Mouse (Mus musculus) left cerebral cortex, adult 8-10 months (tissue): ENCODE measurements around the gene Trpm8. TPM values are rescaled to one million over a fixed set of nuclear protein-coding genes. Genes with fewer than 3 reads are reported as not detected.

Experiments
- DNase-seq, 2 experiments: peaks; one replicate each; pipeline ENCODE4 v3.0.0; 2022; ENCODE audit warnings: low spot score in 2 of 2
- total RNA-seq, 4 experiments: library from RNA; stranded (reverse); gene quantifications; 2 replicates each; pipeline ENCODE4 v1.2.4; 2022

Trpm8 gene
- total RNA-seq, 4 experiments from 2014 or later, result 0.08 to 0.28 (median 0.16) TPM

DNA sequence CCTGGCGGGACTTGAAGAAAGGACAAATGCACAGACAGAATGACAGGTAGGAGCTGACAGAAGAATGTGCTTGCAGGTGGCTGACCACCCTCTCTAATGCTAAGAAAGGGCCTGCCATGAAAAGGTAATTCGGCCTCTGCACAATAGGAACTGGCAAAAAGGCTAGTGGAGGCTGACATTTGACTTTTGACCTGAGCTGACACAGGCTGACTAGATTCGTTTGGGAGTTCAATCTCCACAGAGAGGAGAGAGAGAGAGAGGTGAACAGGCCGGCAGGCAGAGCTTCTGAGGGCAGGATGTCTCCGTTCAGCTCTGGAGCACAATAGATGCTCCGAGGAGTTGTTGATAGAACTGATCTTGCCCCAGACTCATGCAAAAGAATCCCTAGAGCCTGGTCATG is 31.1 kb upstream of the Trpm8 start:
- DNase-seq, result no peak

GRCm38 (mm10) chr1:88247660-88248059 is 29.8 kb upstream of the Trpm8 start:
- no peak for DNase-seq

GRCm38 (mm10) chr1:88248658-88249057 is 28.8 kb upstream of the Trpm8 start:
- no peak for DNase-seq

- no peak for DNase-seq
Measured at GRCm38 (mm10) chr1:88249596-88249995, 27.9 kb upstream of the Trpm8 start.

DNA sequence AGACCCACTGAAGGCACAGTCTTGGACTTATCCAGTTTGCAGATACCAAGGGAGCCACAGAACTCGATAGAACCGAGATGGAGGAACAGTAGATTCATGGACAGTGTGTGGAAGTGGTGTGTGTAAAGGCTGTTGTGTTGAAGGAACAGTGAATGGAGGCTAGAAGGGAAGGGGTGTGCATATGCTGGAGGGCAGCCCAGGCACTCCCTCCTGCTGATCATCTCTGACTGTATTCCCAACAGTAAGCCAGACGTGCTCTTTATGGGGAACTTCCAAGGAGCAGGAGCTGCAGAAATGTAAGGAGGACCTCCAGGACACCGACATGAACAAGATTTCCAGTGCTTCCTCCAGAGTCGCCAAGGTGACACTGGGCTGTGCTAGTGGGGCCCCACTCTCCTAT is 27.4 kb upstream of the Trpm8 start:
- DNase-seq, result no peak

- no peak for DNase-seq
Measured at GRCm38 (mm10) chr1:88253106-88253505, 24.4 kb upstream of the Trpm8 start.

- DNase-seq, result no peak
Measured at GRCm38 (mm10) chr1:88253540-88253939, 23.9 kb upstream of the Trpm8 start.

GRCm38 (mm10) chr1:88254793-88255465 is 22.5 kb upstream of the Trpm8 start:
- no peak for DNase-seq

DNA sequence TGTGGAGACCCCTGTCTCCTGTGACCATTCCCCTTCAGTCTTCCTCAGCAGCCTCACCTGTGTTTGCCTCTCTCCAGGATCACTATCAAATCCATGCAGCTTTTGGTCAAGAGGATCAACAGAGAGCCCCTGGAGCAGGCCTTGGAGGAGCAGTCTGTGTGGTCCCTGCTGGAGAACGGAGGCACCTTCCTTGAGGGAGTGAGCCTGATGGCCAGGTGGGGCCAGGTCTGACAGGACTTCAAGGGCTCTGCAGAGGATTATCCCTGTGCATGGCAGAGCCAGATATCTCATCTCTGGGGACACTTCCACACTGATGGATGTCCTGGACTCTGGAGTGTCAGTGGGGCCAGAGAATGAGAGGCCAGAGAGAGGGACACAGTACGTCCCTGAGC is 22.0 kb upstream of the Trpm8 start:
- DNase-seq, result no peak

DNA sequence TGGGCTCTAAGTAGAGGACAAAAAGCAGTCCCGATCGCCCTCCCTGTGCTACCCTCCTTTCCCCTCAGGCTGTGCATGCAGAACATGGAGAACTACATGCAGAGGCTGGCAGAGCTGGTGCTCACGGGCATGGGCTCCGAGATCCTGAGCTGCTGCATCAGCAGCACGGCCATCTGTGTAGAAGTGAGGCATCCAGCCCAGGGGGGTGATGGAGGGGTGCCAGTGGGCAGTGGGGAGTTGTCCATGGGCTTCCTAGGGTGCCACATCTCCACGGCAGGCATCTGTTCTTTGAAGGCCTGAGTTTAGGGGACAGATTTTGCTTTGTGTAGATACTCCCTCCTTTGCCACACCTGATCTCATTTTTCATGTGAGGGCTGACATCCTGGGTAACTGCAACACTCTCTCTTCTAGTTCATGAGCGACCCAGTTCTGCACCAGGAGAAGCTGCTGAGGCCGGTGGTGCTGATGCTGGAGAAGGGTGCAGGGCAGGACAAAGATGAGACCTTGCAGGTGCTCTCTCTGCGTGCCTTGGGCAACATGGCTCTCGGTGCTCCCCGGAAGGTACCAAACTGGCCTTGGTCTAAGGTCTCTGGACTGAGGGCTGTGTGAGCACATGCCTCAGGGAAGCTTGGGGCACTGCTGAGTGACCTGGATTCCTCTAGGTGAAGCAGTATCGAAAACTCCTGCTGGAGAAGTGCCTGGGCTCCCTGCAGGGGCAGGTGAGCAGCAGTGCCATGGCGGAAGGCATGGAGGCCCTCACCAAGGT is 21.3 kb upstream of the Trpm8 start:
- no peak for DNase-seq

DNA sequence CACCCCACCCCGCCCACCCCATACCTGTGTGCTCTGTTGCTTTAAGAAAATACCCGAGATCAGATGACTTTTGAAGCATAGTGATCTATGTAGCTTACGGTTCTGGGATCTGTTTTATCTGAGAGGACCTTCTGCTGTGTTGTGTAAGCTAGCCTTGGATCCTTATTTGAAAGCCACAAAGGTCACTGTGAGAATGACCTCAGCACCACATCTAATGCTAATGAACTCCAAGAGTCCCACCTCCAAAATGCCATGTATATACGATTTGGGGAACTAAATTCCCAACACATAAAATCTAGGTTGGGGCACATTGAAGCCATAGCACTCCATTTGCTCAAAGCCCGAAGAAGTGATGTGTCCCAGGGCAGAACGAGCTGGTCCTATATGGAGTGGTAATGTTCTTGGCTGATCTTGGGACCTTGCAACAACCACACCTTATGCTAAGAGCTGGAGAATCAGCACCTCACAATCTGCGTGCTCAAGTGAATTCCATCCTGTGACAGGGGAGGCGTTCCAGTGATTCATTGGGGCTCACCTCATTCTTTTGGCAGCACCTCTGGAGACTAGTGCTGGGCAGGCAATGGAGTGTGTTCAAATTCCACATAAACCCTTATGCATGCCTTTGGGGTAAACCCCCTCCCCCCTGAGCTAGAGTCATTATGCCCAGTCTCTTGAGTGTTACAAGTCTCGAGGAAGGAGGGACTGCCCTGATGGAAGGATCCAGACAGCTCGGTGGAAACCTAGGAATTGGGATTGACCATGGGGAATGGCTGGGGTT is 20.4 kb upstream of the Trpm8 start:
- no peak for DNase-seq

GRCm38 (mm10) chr1:88257681-88258080 is 19.8 kb upstream of the Trpm8 start:
- no peak for DNase-seq

DNA sequence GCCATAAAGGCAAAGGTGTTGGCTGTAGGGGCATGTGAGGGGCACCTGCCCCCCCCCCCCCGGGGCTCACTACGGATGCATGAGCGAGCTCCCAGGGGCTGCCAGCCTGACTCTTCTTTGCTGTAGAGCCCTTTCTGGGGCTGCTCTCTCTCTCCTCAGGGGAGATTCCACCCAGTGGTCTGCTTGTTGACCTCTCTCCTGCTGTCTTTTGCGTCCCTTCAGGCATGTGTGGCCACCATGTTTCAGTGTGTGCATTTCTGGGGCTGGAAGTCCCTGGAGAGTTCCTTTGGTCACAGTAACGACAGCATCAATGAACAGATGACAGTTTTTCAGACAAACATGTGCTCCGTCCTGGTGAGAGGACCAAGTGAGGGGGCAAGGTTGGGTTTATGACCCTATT is 19.1 kb upstream of the Trpm8 start:
- no peak for DNase-seq

- no peak for DNase-seq
Measured at GRCm38 (mm10) chr1:88258881-88259642, 18.4 kb upstream of the Trpm8 start.

DNA sequence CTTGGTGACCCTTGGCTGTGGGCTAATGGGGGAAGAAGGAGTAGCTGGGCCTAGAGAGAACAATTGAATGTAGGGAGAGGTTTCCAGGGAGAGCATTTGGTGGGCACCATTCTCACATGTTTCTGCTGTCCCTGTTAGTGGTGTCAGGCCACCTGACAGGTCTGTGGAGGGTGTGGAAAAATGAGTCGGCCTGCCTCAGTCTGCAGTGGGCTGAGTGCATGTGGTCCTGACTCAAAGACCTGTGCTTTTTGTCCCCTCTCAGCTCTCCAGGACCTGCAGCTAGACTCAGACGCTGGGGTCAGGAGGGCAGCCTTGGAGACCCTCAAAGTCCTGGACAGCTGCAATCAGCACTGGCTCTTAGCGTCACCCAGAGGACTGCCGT is 17.8 kb upstream of the Trpm8 start:
- DNase-seq, result no peak

GRCm38 (mm10) chr1:88260114-88260513 is 17.3 kb upstream of the Trpm8 start:
- no peak for DNase-seq

GRCm38 (mm10) chr1:88260604-88261377 is 16.7 kb upstream of the Trpm8 start:
- no peak for DNase-seq

- no peak for DNase-seq
Measured at GRCm38 (mm10) chr1:88261706-88262105, 15.8 kb upstream of the Trpm8 start.

GRCm38 (mm10) chr1:88262255-88262654 is 15.2 kb upstream of the Trpm8 start:
- no peak for DNase-seq

- DNase-seq, result no peak
Measured at GRCm38 (mm10) chr1:88262961-88263360, 14.5 kb upstream of the Trpm8 start.

DNA sequence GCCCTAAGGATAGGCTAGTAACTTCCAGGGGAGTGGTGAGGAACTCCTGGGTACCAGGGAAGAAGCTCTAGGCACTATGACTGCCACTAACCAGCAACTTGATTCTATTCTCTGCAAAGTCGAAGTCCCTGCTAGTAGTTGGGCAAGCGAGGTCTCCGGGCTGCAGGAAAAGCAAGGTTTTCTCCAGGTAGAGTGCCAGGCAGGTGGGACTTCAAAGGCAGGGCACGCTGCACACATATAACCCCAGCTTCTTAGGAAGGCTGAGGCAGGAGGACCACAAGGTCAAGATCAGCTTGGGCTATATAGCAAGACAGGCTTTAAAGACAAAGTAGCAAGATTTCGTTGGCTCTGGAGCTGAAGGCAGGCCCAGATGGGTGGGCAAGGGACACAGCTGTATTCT is 13.7 kb upstream of the Trpm8 start:
- no peak for DNase-seq
